Mouse (Mus musculus) neural tube, embryonic 10.5 days (tissue): ENCODE measurements around the gene Disp1.

Experiments used
- DNase-seq: peaks from one replicate; pipeline ENCODE4 v3.0.0-alpha.2; 2017; ENCODE audit warnings: low spot score; ENCODE audit errors: extremely low spot score

Gene Disp1

DNA sequence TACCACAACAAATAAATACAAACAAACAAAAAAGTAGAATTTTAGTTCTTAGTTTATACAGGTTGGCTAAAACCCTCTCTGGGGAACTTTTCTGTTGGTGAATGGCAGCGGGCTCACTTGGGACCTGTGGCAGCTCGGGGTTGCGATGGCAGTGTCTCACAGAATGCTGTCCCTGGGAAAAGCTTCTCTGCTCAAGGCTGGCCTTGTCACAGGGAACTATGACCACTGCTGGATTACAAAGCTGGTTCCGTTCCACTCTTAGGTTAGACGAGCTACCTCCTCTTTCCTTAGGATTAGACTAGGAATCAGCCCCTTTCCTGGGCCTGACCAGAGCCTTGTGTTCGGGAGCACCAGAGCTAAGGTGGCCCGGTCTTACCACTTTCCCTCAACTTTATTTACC, 130.1 kb downstream of the Disp1 start:
- no peak for DNase-seq

GRCm38 (mm10) chr1:183088661-183089060, 132.7 kb downstream of the Disp1 start:
- DNase-seq: no peak

DNA sequence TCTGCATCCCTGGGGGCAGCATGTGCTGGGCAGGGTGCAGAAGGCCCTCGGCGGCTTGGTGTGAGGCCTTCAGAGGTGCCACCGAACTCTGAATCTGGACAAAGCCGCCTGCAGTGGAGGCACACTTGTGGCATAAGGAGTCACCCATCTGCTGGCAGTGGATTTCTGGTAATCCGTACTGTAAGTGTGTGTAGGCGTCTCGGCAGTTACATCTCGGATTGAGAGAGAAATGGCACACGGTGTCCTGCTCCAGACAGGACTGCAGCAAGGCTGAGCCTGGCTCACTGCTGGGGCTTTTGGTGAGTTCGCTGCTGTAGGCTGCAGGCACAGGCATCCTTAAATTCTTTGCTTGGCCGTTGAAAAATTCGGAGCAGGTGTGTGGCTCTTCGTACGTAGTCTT, 134.5 kb downstream of the Disp1 start:
- no peak for DNase-seq

DNA sequence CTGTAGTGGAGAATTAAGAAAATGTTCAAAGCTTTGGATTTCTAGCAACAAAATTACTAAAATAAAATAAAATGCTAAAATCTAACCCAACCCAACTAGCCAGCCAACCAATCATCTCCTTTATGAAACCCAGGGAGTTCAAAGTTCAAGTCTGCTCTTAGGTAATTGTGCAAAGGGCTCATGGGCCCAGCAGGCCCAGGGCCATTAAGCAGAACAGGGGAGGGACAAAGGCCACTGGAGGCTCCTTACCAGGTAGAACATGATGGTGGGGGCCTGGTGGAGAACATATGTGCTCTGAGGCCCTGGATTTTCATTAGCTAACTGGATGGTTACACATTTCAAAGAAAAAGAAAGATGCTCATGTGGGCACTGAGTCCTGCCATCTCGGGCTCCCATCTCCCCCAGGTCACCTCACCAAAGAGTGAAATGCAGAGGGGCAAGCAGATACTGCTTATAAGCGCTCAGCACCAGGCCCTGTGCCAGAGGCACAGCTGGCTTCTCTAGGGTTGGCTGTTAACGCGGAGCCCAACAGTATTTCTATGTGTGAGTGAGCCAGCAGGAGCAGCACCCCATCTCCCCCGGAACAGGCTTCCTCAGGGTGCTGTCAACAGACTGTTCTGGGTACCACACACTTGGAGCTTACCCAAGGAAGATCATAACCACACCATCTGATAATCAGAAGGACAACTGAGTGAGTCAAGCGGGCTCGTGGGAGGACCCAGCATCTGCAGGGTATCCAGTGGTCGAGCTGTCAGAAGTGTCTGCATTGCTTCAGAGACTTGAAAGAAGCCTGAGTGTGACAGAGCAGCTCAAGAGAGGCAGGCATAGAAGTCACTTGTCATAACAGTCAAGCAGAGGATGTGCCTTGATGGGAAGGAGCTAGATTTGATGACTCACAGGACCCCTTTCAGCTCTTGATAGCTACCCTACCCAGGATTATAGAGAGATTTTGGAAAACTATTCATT, 137.0 kb downstream of the Disp1 start:
- no peak for DNase-seq

DNA sequence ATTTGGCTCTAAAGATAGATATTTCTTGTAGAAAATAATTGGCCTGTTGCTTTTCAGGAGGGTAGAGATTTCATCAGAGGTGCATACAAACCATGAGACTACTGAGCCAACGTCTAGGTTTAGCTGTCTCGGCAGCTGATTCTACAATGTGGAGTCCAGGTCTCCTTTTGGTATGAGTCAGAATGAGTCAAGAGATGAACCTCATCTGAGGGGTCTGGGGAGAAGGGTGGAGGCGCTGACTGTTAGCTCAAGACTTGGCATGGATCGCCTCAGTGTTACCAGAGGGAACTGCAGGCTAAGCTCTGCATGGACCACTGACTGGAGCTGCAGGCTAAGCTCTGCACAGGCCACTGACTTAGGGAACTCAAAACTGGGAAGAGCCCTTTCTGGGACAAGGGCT, 138.9 kb downstream of the Disp1 start:
- DNase-seq: no peak

DNA sequence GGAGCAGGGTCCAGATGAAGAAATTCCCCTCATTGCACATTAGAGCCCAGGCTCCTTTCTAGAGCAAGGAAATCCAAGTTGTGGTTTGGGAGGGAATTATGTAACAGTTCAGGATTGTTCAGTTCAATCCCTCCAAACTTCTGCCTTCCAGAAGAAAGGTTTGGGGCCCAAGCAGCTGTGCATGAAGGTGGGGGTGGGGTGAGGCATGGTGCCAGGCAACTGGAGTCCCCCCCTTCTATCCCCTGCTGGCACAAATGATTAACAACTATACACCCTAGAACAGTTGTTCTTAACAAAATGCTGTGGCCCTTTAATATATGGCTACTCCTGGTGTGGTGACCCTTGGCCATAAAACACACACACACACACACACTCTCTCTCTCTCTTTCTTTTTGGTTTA, 140.2 kb downstream of the Disp1 start:
- DNase-seq: no peak

- DNase-seq: no peak
Measured at GRCm38 (mm10) chr1:183075121-183075822, 146.1 kb downstream of the Disp1 start.

GRCm38 (mm10) chr1:183072263-183073050, 148.9 kb downstream of the Disp1 start:
- DNase-seq: no peak

DNA sequence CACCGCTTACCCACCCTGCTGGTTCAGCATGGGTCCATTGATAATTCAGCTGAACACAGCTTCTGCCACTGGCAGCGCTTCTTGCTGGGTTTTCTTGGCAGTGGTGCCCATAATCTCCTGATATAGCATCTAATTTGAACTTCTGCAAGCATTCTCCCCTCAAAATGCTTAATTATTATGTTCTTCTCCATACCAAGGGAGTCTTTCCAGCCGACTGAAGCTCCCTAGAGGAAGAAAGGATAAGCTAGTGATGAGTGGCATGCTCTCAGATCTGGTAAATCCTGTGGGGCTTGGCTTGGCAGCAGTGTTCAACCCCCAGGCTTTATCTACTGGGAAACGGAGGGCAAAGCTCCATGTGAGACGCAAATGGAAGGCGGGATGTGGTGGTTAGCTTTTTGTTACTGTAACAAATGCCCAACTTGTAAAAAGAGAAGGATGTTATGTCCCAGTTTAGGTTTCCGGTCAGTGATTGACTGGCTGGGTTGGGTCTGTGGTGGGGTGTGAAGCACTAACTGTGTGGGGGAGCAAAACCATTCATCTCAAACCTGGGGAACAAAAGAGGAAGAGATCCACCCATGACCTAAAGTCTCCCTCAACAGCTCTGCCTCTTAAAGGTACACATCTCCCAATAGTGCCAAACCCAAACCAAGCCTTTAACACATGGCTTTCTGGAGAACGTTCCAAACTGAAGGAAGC, 151.2 kb downstream of the Disp1 start:
- DNase-seq: no peak

GRCm38 (mm10) chr1:183067807-183068206, 153.5 kb downstream of the Disp1 start:
- DNase-seq: no peak

GRCm38 (mm10) chr1:183066981-183067380, 154.3 kb downstream of the Disp1 start:
- DNase-seq: no peak

DNA sequence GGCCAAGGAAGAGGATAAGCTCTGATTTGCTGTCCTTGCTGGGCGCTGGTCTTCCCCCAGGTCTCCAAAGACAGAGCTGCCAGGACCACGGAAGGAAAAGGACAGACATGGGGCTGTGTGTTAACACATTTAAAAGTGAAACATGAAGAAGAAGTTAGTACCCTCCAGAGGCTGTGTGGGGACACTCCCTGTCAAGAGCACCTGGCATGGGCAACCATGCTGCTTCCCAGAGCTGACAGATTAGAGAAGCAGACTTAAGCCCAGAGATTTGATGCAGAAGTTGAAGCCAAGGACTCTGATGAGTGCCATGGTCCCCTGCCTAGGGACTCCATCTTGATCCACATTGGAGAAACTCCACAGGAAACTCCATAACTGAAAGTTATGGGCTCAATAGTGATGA, 160.7 kb downstream of the Disp1 start:
- no peak for DNase-seq

GRCm38 (mm10) chr1:183056289-183056655, 165.1 kb downstream of the Disp1 start:
- no peak for DNase-seq

DNA sequence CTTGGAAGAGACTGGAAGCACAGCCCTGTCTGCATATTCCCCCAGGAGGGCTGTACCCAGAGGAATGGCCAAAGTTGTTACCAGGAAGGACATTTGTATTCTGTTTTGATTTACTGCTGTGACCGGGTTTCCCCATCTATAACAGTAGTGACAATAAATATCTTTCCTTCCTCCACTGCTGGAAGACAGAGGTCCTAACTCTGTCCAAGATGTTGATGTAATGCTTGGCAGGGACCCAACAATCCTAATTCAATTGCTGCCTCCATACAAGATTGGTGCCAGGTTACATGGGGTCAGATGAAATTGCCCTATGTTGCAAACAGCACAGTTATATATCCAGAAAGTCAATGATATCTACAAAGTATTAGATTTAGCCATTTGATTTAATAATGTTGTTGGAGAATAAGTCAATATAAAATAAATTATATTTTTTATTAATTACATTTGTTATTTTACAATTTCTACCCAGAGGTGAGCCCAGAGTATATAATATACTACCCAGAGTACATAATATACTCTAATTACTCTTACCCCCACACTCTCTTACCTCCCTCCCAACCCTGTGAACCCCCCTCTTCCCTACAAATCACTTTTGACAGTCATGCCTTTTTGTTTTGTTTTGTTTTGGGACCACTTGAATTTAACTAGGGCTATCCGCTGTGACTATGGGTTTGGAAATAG, 165.6 kb downstream of the Disp1 start:
- no peak for DNase-seq

DNA sequence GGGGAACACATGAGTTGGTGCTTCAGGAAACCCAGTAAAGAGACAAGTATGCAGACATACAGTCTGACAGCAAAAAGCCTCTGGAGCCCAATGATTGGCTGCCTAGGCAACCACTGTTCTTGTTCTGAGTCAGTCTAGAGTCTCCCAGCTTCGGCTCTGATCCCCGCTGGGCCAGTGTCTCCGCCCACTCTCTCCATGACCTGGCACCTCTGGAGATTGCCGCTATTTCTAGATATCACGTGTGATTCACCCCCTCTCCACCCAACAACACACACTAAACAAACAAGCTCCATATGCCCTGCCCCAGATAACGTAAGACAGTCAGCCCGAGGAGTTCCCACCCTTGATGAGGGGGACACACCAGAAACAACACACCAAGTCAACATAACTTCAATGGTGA, 168.7 kb downstream of the Disp1 start:
- DNase-seq: no peak

DNA sequence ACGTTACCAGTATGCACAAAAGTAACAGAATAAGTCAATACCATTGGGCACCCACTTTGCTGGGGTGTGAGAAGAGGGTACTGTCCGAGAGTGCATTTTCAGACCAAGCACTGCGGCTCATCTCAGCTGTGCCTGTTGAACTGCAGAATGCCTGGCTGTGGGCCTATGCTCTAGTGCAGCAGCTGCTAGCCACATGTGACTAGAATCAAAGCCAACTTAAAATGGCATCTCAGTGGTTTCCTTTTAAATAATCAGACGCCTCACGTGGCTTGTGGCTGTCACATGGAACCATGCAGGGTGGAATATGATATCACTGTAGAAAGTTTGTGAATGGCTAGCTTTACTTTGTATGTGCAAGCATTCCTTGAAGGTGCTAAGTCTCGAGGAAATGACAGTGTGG, 172.0 kb downstream of the Disp1 start:
- no peak for DNase-seq

DNA sequence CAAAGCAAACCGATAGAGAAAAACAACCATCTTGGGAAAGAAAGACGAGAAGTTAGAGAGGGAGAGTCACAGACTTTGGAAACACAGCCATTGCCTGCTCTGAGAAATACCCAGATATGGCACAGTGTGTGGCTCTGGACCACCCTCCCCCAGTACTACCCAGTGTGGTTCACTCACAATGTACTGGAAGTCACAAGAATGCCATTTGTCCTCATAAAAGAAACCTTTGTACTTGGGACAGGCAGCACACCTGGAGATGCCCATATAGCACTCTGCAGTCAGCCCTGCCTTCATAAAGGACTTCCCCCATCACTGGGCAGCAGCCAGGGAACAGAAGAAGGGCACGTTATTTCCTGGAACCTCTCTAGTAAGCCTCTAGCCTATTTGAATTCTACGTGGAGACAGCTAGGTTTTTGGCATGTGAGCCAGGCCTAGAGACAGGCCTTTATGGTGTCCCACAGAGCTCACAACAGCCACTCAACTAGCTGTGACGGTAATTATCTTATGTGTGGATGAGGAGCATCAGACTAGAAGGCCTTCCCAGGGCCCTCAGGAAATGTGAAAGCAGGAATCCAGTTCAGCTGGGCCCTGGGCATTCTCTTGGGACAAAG, 173.3 kb downstream of the Disp1 start:
- no peak for DNase-seq

GRCm38 (mm10) chr1:183047191-183047912, 174.0 kb downstream of the Disp1 start:
- DNase-seq: no peak

GRCm38 (mm10) chr1:183046081-183046480, 175.2 kb downstream of the Disp1 start:
- no peak for DNase-seq
